Mouse (Mus musculus): ENCODE measurements around the gene Usp40. TPM values are rescaled to one million over a fixed set of nuclear protein-coding genes. Genes with fewer than 3 reads are reported as not detected.

Usp40 gene
- polyA plus RNA-seq, 3 experiments from 2014 or later, result 13.6 to 26.7 (median 21.5) TPM

- ATAC-seq, result no peak
Observed at GRCm38 (mm10) chr1:87941765-87942164, 66.6 kb downstream of the Usp40 start.

DNA sequence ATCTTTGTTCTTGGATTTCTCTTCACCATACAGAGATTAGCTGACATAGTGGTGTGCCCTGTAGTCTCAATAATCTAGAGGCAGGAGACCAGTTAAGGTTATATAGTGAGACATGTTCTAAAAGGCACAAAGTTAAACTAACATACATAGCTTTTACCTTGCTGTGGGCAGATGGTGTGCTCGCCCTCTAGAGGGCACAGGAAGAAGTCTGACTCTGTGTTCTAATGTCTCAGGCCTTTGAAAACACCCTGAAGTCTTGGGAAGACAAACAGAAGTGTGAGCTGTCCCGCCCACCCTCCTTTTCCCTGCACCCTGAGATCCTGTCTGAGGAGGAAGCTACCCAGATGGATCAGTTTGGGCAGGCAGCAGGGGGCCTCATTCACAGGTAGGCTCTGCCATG lies 71.8 kb downstream of the Usp40 start:
- peak; percentile 64 for ATAC-seq

- ATAC-seq, result no peak
Observed at GRCm38 (mm10) chr1:87936075-87936474, 72.3 kb downstream of the Usp40 start.

GRCm38 (mm10) chr1:87935546-87935945 lies 72.8 kb downstream of the Usp40 start:
- ATAC-seq, result peak; percentile 8

GRCm38 (mm10) chr1:87935095-87935494 lies 73.3 kb downstream of the Usp40 start:
- ATAC-seq, result peak; percentile 72

DNA sequence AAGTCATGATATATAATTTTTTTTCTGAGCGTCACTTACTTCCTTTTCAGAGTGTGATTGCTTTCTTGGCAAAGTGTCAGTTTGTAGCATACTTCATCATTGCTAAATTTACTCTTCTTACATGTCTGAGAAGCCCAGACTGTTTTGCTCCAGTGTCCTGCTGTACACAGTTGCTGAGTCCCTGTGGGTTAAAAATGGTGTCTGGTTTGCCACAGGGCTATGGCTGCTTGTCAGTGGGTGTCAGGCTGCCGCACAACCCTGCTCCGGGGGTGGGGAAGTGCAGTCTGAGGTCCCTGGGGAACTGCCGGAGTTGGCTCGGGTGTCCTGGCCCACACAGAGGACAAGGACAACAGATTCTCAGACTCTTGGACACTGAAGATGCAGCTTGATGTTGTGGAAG lies 75.3 kb downstream of the Usp40 start:
- no peak for ATAC-seq

DNA sequence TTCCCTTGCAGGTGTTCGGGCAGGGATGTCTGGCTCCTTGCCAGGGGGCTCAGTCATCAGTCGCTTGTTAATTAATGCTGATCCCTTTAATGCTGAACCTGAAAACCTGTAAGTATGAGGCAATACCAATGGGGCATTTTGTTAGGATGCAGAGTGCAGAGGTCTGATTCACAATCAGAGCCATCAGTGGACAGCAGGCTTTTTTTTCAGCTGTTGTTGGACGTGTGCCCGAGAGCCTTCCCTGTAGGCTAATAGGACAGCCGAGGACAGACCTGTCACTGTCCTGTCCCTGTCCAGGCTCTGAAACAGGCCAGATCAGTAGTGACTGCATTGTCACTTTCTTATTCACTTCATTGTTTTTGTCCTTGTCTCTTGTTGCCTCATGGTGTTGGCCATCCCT lies 78.6 kb downstream of the Usp40 start:
- ATAC-seq, result no peak

GRCm38 (mm10) chr1:87924888-87925287 lies 83.5 kb downstream of the Usp40 start:
- no peak for ATAC-seq

DNA sequence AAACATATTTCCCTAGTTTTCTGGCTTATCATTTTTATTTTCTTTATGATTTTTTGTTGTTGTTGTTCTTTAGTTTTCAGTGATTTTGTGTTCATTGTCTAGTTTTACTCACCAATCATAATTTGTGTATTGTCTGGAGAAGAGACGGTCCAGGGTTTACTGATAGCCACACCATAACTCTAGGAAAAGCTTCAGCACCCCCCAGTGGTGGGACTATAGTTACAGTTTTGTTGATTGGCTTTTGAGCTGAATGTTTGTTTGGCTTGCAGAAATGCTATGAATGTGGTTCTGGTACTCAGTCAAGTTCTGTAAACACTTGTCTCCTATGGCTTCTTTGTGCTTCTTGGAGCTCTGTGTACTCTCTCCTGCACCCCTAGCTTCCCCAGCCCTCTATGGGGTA lies 85.7 kb downstream of the Usp40 start:
- ATAC-seq, result no peak

DNA sequence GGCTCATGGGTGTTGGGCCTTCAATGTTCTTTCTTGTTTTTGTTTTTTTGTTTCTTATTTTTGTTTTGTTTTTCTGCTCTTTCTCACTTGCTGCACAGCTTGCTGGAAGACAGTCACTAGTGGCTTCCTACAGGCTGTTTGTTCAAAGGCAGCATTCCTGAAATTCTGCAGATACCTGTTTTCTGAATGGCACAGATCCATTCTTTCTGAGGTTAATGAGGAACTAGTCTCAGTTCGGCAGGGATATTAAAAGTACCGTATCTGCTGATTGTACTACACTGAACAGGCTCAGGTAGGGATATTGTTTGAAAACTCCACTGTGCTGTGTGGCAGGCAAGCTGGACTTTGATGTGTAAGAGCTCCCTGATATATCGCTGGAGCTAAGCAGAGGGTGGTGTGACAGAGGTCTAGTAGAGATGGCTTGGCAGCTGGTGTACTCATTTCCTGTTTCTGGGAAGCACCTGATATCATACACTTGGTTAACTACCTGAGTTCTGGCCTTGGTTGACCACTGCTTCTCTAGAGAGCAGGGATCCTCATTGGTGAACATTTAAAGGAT lies 88.2 kb downstream of the Usp40 start:
- no peak for ATAC-seq

GRCm38 (mm10) chr1:87918061-87918460 lies 90.3 kb downstream of the Usp40 start:
- no peak for ATAC-seq

DNA sequence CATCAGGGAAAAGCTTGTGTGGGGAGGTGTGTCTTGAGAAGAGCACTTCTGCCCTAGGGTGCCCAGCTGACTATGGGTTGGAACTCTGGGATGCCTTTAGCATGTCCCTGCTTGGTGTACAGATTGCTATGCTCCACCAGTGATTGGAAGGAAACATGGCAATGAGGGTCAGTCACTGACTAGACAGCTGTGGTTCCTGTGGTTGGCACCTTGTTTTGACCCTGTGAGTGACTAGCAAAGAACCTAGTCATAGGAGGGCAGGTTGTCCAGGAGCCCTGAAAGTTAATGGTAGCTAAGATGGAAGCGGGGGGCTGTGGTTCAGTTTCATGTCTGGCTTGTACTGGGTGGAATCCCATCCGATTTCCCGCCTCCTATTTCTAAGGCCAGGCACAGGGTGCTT lies 91.0 kb downstream of the Usp40 start:
- ATAC-seq, result no peak

GRCm38 (mm10) chr1:87913356-87913755 lies 95.0 kb downstream of the Usp40 start:
- ATAC-seq, result no peak

- ATAC-seq, result no peak
Observed at GRCm38 (mm10) chr1:87910428-87910827, 97.9 kb downstream of the Usp40 start.

DNA sequence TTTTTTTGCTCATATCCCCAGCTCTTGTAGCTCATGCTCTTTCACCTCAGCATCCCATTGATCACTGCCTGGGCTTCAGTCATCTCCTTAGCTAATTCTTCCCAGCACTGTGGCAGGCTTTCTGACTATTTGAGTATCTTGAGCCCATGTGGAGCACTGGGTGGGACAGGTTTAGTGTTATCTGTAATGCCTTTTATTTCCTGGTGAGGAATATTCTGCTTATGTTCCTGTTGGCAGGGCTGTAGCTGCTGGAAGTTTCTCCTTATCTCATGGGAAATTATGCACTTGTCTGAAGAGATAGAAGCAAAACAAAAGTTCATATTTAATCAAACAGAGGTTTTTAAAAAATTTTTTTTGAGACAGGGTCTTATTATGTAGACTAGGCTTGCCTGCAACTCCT lies 98.8 kb downstream of the Usp40 start:
- no peak for ATAC-seq

- ATAC-seq, result no peak
Observed at GRCm38 (mm10) chr1:87908736-87909135, 99.6 kb downstream of the Usp40 start.

DNA sequence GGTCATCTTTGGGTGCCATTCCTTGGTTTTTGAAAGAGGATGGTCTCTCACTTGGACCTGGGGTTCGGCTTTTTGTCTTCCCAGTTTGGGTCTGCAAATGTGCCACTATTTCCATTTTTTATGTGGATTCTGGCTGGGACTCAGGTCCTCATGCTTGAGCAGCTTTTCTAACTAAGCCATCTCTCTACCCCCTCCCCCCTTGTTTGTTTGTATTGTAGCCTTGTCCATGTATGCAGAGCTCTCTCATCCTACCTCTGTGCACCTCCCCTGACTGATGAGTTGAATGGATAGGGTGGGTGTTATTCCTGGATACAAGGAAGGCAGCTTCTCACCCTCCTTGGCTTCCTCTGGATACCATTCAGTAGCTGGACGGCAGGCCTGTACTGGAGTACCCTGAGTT lies 100.3 kb downstream of the Usp40 start:
- ATAC-seq, result no peak

DNA sequence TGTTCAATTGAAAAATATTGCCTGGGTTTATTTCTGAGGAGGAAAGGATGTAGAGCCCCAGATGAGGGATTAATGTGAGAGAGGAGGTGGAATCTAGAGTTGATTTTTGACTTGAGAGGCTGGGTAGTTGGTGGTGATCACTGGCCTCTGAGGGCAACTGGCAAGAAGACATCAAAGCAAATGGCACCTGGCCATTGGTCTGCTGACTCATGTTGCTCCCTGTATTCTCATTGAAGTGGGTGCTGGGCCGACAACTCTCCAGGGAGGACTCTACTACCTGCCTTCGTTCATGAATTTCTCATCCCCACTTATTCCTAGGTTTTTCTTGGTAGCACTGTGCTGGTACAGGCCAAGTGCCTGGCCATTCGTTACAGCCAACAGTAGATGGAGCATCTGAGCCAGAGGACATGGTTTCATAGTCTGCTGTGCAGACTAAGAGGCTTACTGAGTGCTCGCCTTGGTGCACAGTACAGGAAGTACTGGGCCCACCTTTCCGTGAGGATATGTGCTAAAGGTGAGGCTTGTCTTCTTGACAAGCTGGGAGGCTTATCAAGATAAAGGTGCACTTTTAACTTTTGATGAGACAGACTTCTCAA lies 101.9 kb downstream of the Usp40 start:
- ATAC-seq, result peak; percentile 84

DNA sequence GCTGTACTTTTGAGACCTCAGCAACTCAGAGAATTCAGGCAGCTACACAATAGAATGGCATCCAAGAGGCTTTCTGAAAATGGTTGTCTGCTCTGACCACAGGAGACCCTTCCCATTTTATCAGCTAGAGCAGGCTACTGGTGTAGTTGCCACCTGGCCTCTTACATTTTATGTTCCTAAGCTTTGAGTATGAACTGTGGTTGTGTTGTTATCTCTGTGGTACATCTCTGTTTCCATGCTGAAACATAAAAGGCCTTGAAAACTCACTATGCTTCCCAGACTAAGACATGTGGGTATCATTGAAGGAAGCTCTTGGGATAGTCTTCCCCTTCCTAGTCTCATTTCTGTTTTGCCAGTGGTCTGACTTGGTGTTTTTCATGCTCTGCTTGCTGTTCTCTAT lies 106.2 kb downstream of the Usp40 start:
- no peak for ATAC-seq

DNA sequence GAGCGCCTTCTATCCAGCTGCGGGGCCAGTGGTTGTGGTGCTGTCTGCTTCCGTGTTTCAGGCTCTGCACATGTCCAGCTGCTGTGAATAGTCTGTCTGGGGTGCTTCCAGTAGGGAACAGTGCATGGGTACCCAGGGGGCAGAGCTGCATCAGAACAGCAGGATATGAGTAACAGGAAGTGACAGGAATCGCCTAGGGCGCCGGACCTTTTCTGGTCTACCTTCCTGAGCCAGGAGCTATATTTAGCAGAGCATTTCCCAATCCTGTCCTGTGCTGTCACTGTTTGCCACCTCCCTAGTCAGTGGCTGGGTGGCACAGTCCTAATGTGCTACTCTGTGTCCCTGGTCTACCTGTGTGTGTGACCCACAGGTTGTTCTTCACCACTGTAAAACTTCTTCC lies 107.4 kb downstream of the Usp40 start:
- ATAC-seq, result peak; percentile 72

GRCm38 (mm10) chr1:87899701-87900100 lies 108.7 kb downstream of the Usp40 start:
- peak; percentile 67 for ATAC-seq

GRCm38 (mm10) chr1:87896921-87897320 lies 111.4 kb downstream of the Usp40 start:
- ATAC-seq, result no peak
